Mouse (Mus musculus): Measurements from ENCODE around the gene Vsx2. TPM values are rescaled to one million over a fixed set of nuclear protein-coding genes. Genes with fewer than 3 reads are reported as not detected.

Gene Vsx2
- polyA plus RNA-seq, 1 experiment from 2014 or later, result not detected

GRCm38 (mm10) chr12:84577768-84578439, 8.3 kb downstream of the Vsx2 start:
- Histone ChIP-seq H3K27me3 (peaks cover 53% of the 10 kb centered on the region), H3K27ac (no peak overlapping the region), H3K4me2 (no peak overlapping the region), H3K36me3 (no peaks in the 10 kb centered on the region), H3K4me3 (replicated peaks) (no peak overlapping the region), H3K4me1 (no peaks in the 10 kb centered on the region; the same call in 1 of the 2 replicates), H3K9me3 (replicated peaks) (no peaks in the 10 kb centered on the region), H3K9ac (no peak overlapping the region)
- ATAC-seq (replicated peaks; ENCODE audit: low FRiP score), result no peak
- WGBS, result 71% methylated on average over 11 of the region's 11 CpGs

GRCm38 (mm10) chr12:84578440-84578770, 8.8 kb downstream of the Vsx2 start:
- ATAC-seq (replicated peaks; ENCODE audit: low FRiP score), result no peak
- no peaks in the 10 kb centered on the region for H3K36me3 ChIP-seq
- H3K4me3 ChIP-seq (replicated peaks), result no peak overlapping the region
- H3K27me3 ChIP-seq, result peaks cover 48% of the 10 kb centered on the region
- H3K9ac ChIP-seq, result no peak overlapping the region
- H3K4me2 ChIP-seq, result no peak overlapping the region
- no peaks in the 10 kb centered on the region for H3K9me3 ChIP-seq (replicated peaks)
- H3K27ac ChIP-seq, result no peak overlapping the region
- WGBS, result 38% methylated on average over 5 of the region's 5 CpGs
- H3K4me1 ChIP-seq, result no peaks in the 10 kb centered on the region

GRCm38 (mm10) chr12:84581285-84581684, 11.7 kb downstream of the Vsx2 start:
- peaks cover 20% of the 10 kb centered on the region for H3K27me3 ChIP-seq
- H3K4me3 ChIP-seq (replicated peaks), result no peak overlapping the region
- no peaks in the 10 kb centered on the region for H3K9me3 ChIP-seq (replicated peaks)
- 95% methylated on average over 2 of the region's 2 CpGs for WGBS
- no peak overlapping the region for H3K9ac ChIP-seq
- H3K27ac ChIP-seq, result no peak overlapping the region
- H3K4me2 ChIP-seq, result no peak overlapping the region
- no peaks in the 10 kb centered on the region for H3K4me1 ChIP-seq
- no peak for ATAC-seq (replicated peaks; ENCODE audit: low FRiP score)
- no peaks in the 10 kb centered on the region for H3K36me3 ChIP-seq

- H3K4me3 ChIP-seq (replicated peaks), result peak overlapping the region; percentile 55
- no peaks in the 10 kb centered on the region for H3K36me3 ChIP-seq
- peak overlapping the region; percentile 50 for H3K9ac ChIP-seq
- H3K27ac ChIP-seq, result no peak overlapping the region
- WGBS, result under 1% methylated on average over 54 of the region's 54 CpGs
- H3K27me3 ChIP-seq, result no peaks in the 10 kb centered on the region
- H3K9me3 ChIP-seq (replicated peaks), result no peaks in the 10 kb centered on the region
- peak overlapping the region; percentile 95 for H3K4me2 ChIP-seq
- peak; percentile 44; the same call in 1 of the 2 replicates for ATAC-seq (replicated peaks; ENCODE audit: low FRiP score)
- peaks cover 10% of the 10 kb centered on the region; the same call in 1 of the 2 replicates for H3K4me1 ChIP-seq
Observed at GRCm38 (mm10) chr12:84589825-84590761, 20.5 kb downstream of the Vsx2 start.

- H3K36me3 ChIP-seq, result peaks cover 11% of the 10 kb centered on the region; the same call in 1 of the 2 replicates
- no peaks in the 10 kb centered on the region for H3K4me1 ChIP-seq
- H3K27ac ChIP-seq, result no peak overlapping the region
- ATAC-seq (replicated peaks; ENCODE audit: low FRiP score), result no peak
- no peak overlapping the region for H3K9ac ChIP-seq
- H3K4me2 ChIP-seq, result no peak overlapping the region
- 22% methylated on average over 8 of the region's 8 CpGs for WGBS
- no peak overlapping the region for H3K4me3 ChIP-seq (replicated peaks)
- no peaks in the 10 kb centered on the region for H3K9me3 ChIP-seq (replicated peaks)
- H3K27me3 ChIP-seq, result peaks cover 7% of the 10 kb centered on the region
Observed at GRCm38 (mm10) chr12:84598324-84598723, 28.8 kb downstream of the Vsx2 start.

- ATAC-seq (replicated peaks; ENCODE audit: low FRiP score), result no peak
- Histone ChIP-seq H3K4me3 (replicated peaks) (no peak overlapping the region), H3K4me1 (no peaks in the 10 kb centered on the region), H3K27ac (no peak overlapping the region), H3K27me3 (no peaks in the 10 kb centered on the region), H3K36me3 (peaks cover 53% of the 10 kb centered on the region), H3K9me3 (replicated peaks) (no peaks in the 10 kb centered on the region), H3K4me2 (no peak overlapping the region), H3K9ac (no peak overlapping the region)
- 86% methylated on average over 6 of the region's 7 CpGs for WGBS
Observed at GRCm38 (mm10) chr12:84604001-84604400, 34.4 kb downstream of the Vsx2 start.

- no peaks in the 10 kb centered on the region for H3K9me3 ChIP-seq (replicated peaks)
- H3K27me3 ChIP-seq, result no peaks in the 10 kb centered on the region
- H3K27ac ChIP-seq, result no peak overlapping the region
- H3K4me1 ChIP-seq, result no peaks in the 10 kb centered on the region
- H3K4me2 ChIP-seq, result no peak overlapping the region
- no peak overlapping the region for H3K9ac ChIP-seq
- 73% methylated on average over 7 of the region's 7 CpGs for whole genome bisulfite sequencing
- H3K4me3 ChIP-seq (replicated peaks), result no peak overlapping the region
- peaks cover 53% of the 10 kb centered on the region for H3K36me3 ChIP-seq
- no peak for ATAC-seq (replicated peaks; ENCODE audit: low FRiP score)
Observed at GRCm38 (mm10) chr12:84605860-84606259, 36.3 kb downstream of the Vsx2 start.

- Histone ChIP-seq H3K36me3 (peaks cover 17% of the 10 kb centered on the region; the same call in 1 of the 2 replicates), H3K4me3 (replicated peaks) (no peak overlapping the region), H3K9me3 (replicated peaks) (no peaks in the 10 kb centered on the region), H3K27ac (peak overlapping the region; percentile 60; the same call in 1 of the 2 replicates), H3K27me3 (no peaks in the 10 kb centered on the region), H3K4me2 (no peak overlapping the region), H3K4me1 (peaks cover 19% of the 10 kb centered on the region), H3K9ac (no peak overlapping the region)
- WGBS, result 85% methylated on average over 10 of the region's 10 CpGs
- ATAC-seq (replicated peaks; ENCODE audit: low FRiP score), result no peak
Observed at GRCm38 (mm10) chr12:84611718-84612117, 42.2 kb downstream of the Vsx2 start.

GRCm38 (mm10) chr12:84612518-84612917, 43.0 kb downstream of the Vsx2 start:
- Histone ChIP-seq H3K4me2 (no peak overlapping the region), H3K4me3 (replicated peaks) (no peak overlapping the region), H3K9ac (no peak overlapping the region), H3K27ac (peak overlapping the region; percentile 60), H3K27me3 (no peaks in the 10 kb centered on the region), H3K4me1 (peaks cover 19% of the 10 kb centered on the region), H3K36me3 (peaks cover 10% of the 10 kb centered on the region; the same call in 1 of the 2 replicates), H3K9me3 (replicated peaks) (no peaks in the 10 kb centered on the region)
- ATAC-seq (replicated peaks; ENCODE audit: low FRiP score), result peak; percentile 47
- WGBS, result 40% methylated on average over 8 of the region's 8 CpGs

GRCm38 (mm10) chr12:84614001-84614400, 44.4 kb downstream of the Vsx2 start:
- no peak overlapping the region for H3K4me3 ChIP-seq (replicated peaks)
- H3K9me3 ChIP-seq (replicated peaks), result no peaks in the 10 kb centered on the region
- no peaks in the 10 kb centered on the region for H3K36me3 ChIP-seq
- no peak overlapping the region for H3K27ac ChIP-seq
- H3K4me1 ChIP-seq, result peaks cover 19% of the 10 kb centered on the region
- ATAC-seq (replicated peaks; ENCODE audit: low FRiP score), result no peak
- H3K27me3 ChIP-seq, result no peaks in the 10 kb centered on the region
- WGBS, result 88% methylated on average over 11 of the region's 11 CpGs
- no peak overlapping the region for H3K4me2 ChIP-seq
- no peak overlapping the region for H3K9ac ChIP-seq

GRCm38 (mm10) chr12:84614524-84614923, 45.0 kb downstream of the Vsx2 start:
- Histone ChIP-seq H3K4me2 (no peak overlapping the region), H3K9ac (no peak overlapping the region), H3K27ac (no peak overlapping the region), H3K4me3 (replicated peaks) (no peak overlapping the region), H3K36me3 (no peaks in the 10 kb centered on the region), H3K4me1 (peaks cover 19% of the 10 kb centered on the region), H3K9me3 (replicated peaks) (no peaks in the 10 kb centered on the region), H3K27me3 (no peaks in the 10 kb centered on the region)
- ATAC-seq (replicated peaks; ENCODE audit: low FRiP score), result no peak
- 64% methylated on average over 7 of the region's 7 CpGs for WGBS

- H3K9me3 ChIP-seq (replicated peaks), result no peaks in the 10 kb centered on the region
- peak; percentile 98 for ATAC-seq (replicated peaks; ENCODE audit: low FRiP score)
- peak within 1 kb of the TSS; percentile 75 for H3K4me2 ChIP-seq
- peaks cover 24% of the 10 kb centered on the region; the same call in 1 of the 2 replicates for H3K4me1 ChIP-seq
- WGBS, result under 1% methylated on average over 34 of the region's 34 CpGs
- peak within 1 kb of the TSS; percentile 78 for H3K9ac ChIP-seq
- H3K27ac ChIP-seq, result peak within 1 kb of the TSS; percentile 34; the same call in 1 of the 2 replicates
- H3K4me3 ChIP-seq (replicated peaks), result peak within 1 kb of the TSS; percentile 69
- no peaks in the 10 kb centered on the region for H3K36me3 ChIP-seq
- H3K27me3 ChIP-seq, result peaks cover 4% of the 10 kb centered on the region; the same call in 1 of the 2 replicates
Observed at GRCm38 (mm10) chr12:84616977-84617630, 47.5 kb downstream of the Vsx2 start, which contains the start of gene Abcd4. Gene Abcd4 (minus strand): TSS chr12:84617413.

All from kidney, embryonic 15.5 days (tissue).